Mouse (Mus musculus): ENCODE results near the gene Gsg1l.

- TF ChIP-seq GATA1 (IDR thresholded peaks at IDR 0.05; ENCODE audit: low read length) (no peak), TAL1 (IDR thresholded peaks at IDR 0.05; ENCODE audit: low read length) (no peak)
Measured at GRCm38 (mm10) chr7:125972776-125973175, 109.4 kb downstream of the Gsg1l start.

Measured in erythroblast, embryonic 14.5 days (primary cell).